Mouse (Mus musculus) limb, embryonic 14.5 days (tissue): Measurements from ENCODE around the gene Atg7. TPM values are rescaled to one million over a fixed set of nuclear protein-coding genes. Genes with fewer than 3 reads are reported as not detected.
A peak's percentile ranks its signal among the peaks of the same experiment; 100 is the strongest.

Experiments
- ATAC-seq: fragments of 200-750 bp; cut with Nextera tagmentation; 2 replicates; pipeline ENCODE4 v1.8.0; 2017; ENCODE audit warnings: low read depth, moderate number of reproducible peaks, moderate TSS enrichment; ENCODE audit not compliant: low FRiP score
- DNase-seq: peaks from one replicate; pipeline ENCODE4 v3.0.0-alpha.2; 2015; ENCODE audit warnings: low spot score
- H3K27ac ChIP-seq: fragments of 300-500 bp; sonication (generic); replicated peaks from 2 replicates; pipeline ENCODE4 v1.5.1; 2014; ENCODE audit warnings: low read depth, mild to moderate bottlenecking, low read length, moderate library complexity, mixed read lengths
- H3K27me3 ChIP-seq: fragments of 300-500 bp; sonication (generic); 2 replicates; pipeline ENCODE4 v1.6.1; 2014; ENCODE audit warnings: low read length, mixed read lengths; ENCODE audit not compliant: control insufficient read depth, insufficient read depth
- H3K36me3 ChIP-seq: fragments of 300-500 bp; sonication (generic); 2 replicates; pipeline ENCODE4 v1.6.1; 2014; ENCODE audit warnings: mild to moderate bottlenecking, low read length, moderate library complexity, mixed read lengths; ENCODE audit not compliant: control insufficient read depth, insufficient read depth
- H3K4me1 ChIP-seq: fragments of 300-500 bp; sonication (generic); 2 replicates; pipeline ENCODE4 v1.6.1; 2014; ENCODE audit warnings: antibody characterized with exemption, low read length, mixed read lengths; ENCODE audit not compliant: control insufficient read depth, insufficient read depth
- H3K4me2 ChIP-seq: fragments of 300-500 bp; sonication (generic); replicated peaks from 2 replicates; pipeline ENCODE4 v1.6.1; 2014; ENCODE audit warnings: low read depth, mild to moderate bottlenecking, low read length, moderate library complexity; ENCODE audit not compliant: severe bottlenecking
- H3K4me3 ChIP-seq: fragments of 300-500 bp; sonication (generic); replicated peaks from 2 replicates; pipeline ENCODE4 v1.5.1; 2014; ENCODE audit warnings: low read length
- H3K9ac ChIP-seq: fragments of 300-500 bp; sonication (generic); 2 replicates; pipeline ENCODE4 v1.6.1; 2014; ENCODE audit warnings: mild to moderate bottlenecking, low read depth, low read length, moderate library complexity; ENCODE audit not compliant: severe bottlenecking
- H3K9me3 ChIP-seq: fragments of 300-500 bp; sonication (generic); 2 replicates; pipeline ENCODE4 v1.6.1; 2016; ENCODE audit warnings: low read length; ENCODE audit not compliant: control insufficient read depth
- POLR2A ChIP-seq: fragments of 200-500 bp; IDR thresholded peaks from 2 replicates; pipeline ENCODE4 v1.8.0; 2012; ENCODE audit warnings: inconsistent platforms, mild to moderate bottlenecking, moderate library complexity, borderline replicate concordance; ENCODE audit not compliant: insufficient read depth, insufficient read length; ENCODE audit errors: extremely low read depth
- WGBS: fragments of 180-500 bp; shearing (Covaris S2); extraction: QIAGEN DNeasy Blood & Tissue Kit; methylation state at CpG from one replicate; pipeline ENCODE4 v1.1.7; 2014; 5-methylcytosine and 5-hydroxymethylcytosine counted together
- polyA plus RNA-seq, 2 experiments: library from polyadenylated mRNA; depleted of rRNA in 1 of 2; stranded (reverse) in 1 of 2; unstranded in 1 of 2; fragments of >200 nt; fragmentation: Nextera tagmentation in 1 of 2; extraction: Ambion mirVana in 1 of 2; gene quantifications; 2 replicates each; pipeline versions ENCODE4 v1.2.1 to v1.2.3; 2012 to 2014

Gene Atg7
- polyA plus RNA-seq, 2 experiments = 11.6 to 19.2 TPM

GRCm38 (mm10) chr6:114722046-114722445 lies 79.1 kb downstream of the Atg7 start:
- Histone ChIP-seq H3K27ac (no peak overlapping the region), H3K4me2 (no peak overlapping the region), H3K36me3 (no peaks in the 10 kb centered on the region), H3K4me1 (peaks cover 25% of the 10 kb centered on the region), H3K9ac (no peak overlapping the region), H3K27me3 (no peaks in the 10 kb centered on the region), H3K4me3 (no peak overlapping the region), H3K9me3 (no peaks in the 10 kb centered on the region)
- ATAC-seq (no peak), DNase-seq (no peak)
- TF ChIP-seq POLR2A = no peak
- WGBS = 84% methylated on average over 5 of the region's 5 CpGs

GRCm38 (mm10) chr6:114723925-114724324 lies 81.0 kb downstream of the Atg7 start:
- TF ChIP-seq POLR2A = no peak
- Histone ChIP-seq H3K4me1 (peaks cover 29% of the 10 kb centered on the region), H3K27me3 (no peaks in the 10 kb centered on the region), H3K4me3 (no peak overlapping the region), H3K36me3 (no peaks in the 10 kb centered on the region), H3K27ac (no peak overlapping the region), H3K9ac (no peak overlapping the region), H3K4me2 (no peak overlapping the region), H3K9me3 (no peaks in the 10 kb centered on the region)
- ATAC-seq = peak; percentile 54; the same call in 1 of the 2 replicates
- WGBS = 19% methylated on average over 9 of the region's 9 CpGs
- peak; percentile 84 for DNase-seq

GRCm38 (mm10) chr6:114724351-114724750 lies 81.5 kb downstream of the Atg7 start:
- Histone ChIP-seq H3K36me3 (no peaks in the 10 kb centered on the region), H3K27me3 (no peaks in the 10 kb centered on the region), H3K4me3 (no peak overlapping the region), H3K4me2 (no peak overlapping the region), H3K9ac (no peak overlapping the region), H3K4me1 (peaks cover 29% of the 10 kb centered on the region), H3K27ac (no peak overlapping the region), H3K9me3 (no peaks in the 10 kb centered on the region)
- no peak for TF ChIP-seq POLR2A
- ATAC-seq (no peak), DNase-seq (no peak)
- 79% methylated on average over 7 of the region's 7 CpGs for WGBS

DNA sequence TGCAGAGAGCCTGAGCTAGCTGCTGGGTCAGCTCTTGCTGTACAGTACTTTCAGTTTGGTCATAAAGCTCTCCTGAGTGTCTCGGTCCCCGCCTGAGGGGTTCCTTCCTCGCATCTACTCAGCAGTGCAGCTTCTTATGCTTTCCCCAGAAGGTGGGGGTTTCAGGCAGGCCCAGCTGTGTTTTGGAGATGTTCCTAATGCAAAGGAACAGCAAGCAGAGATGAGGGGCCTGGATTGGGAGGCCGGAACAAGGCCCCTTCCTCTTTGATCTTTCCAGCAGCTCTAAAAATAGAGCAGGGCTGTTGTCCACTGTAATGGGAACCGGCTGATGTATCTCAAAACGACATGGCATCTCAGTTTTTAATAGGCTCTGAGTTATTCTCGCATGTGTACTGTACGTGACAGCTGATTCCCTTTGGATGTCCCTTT lies 82.3 kb downstream of the Atg7 start:
- peak; percentile 39 for ATAC-seq
- no peak overlapping the region for H3K4me3 ChIP-seq
- H3K9ac ChIP-seq = peak overlapping the region; percentile 45
- no peak overlapping the region; the same call in 1 of the 2 replicates for H3K27ac ChIP-seq
- H3K27me3 ChIP-seq = no peaks in the 10 kb centered on the region
- TF ChIP-seq POLR2A = no peak
- H3K4me2 ChIP-seq = peak overlapping the region; percentile 18; the same call in 1 of the 2 replicates
- H3K9me3 ChIP-seq = no peaks in the 10 kb centered on the region
- DNase-seq = peak; percentile 51
- H3K4me1 ChIP-seq = peaks cover 29% of the 10 kb centered on the region
- 26% methylated on average over 8 of the region's 8 CpGs for WGBS
- H3K36me3 ChIP-seq = no peaks in the 10 kb centered on the region

DNA sequence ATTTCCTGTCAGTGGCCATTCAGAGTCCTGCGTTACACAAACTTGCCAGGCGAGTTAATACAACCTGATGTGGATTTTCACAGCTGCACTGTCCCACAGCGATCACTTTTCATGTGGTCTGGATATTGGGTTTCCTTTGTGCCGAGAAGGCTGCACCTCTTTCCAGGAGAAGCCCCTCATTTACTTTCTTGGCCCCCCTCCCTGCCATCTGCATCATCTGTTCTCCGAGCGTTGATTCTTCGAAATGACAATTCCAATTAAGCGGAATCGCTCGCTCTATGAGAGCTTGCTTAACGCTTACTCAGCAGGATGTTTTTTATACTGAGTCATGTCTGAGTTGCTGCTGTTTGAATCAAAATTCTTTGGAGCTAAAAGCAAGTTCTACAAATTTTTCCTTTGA lies 83.8 kb downstream of the Atg7 start:
- H3K4me3 ChIP-seq = no peak overlapping the region
- ATAC-seq (no peak), DNase-seq (no peak)
- no peak overlapping the region for H3K27ac ChIP-seq
- TF ChIP-seq POLR2A = no peak
- no peaks in the 10 kb centered on the region for H3K9me3 ChIP-seq
- peaks cover 29% of the 10 kb centered on the region for H3K4me1 ChIP-seq
- no peak overlapping the region for H3K9ac ChIP-seq
- H3K4me2 ChIP-seq = no peak overlapping the region
- no peaks in the 10 kb centered on the region for H3K27me3 ChIP-seq
- WGBS = 23% methylated on average over 11 of the region's 11 CpGs
- no peaks in the 10 kb centered on the region for H3K36me3 ChIP-seq

DNA sequence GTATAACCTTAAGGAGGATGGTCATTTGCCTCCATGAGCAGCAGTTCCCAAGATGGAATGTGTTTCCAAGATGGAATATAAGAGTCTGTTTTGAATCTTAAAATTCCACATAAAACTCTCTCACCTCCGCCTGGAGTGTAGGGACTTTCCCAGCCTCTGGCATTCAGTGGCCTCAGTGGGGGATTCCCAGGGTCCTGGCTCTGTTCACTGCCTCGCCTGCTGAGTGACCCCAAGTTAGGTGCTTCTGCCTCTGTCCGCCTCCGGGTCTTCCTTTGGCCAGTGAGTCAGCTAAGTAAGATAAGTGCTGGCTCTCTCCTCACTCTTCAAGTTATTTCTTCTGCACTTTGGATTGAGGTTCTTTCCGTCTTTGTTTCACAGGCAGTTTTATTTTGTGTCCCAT lies 90.3 kb downstream of the Atg7 start:
- Histone ChIP-seq H3K9me3 (no peaks in the 10 kb centered on the region), H3K27me3 (no peaks in the 10 kb centered on the region), H3K4me2 (no peak overlapping the region), H3K36me3 (no peaks in the 10 kb centered on the region), H3K27ac (no peak overlapping the region), H3K4me1 (peaks cover 17% of the 10 kb centered on the region; the same call in 1 of the 2 replicates), H3K9ac (no peak overlapping the region), H3K4me3 (no peak overlapping the region)
- DNase-seq (no peak), ATAC-seq (no peak)
- no peak for TF ChIP-seq POLR2A
- 59% methylated on average over 5 of the region's 5 CpGs for WGBS
